Mouse (Mus musculus): ENCODE results near the gene Gm48551.

The Gm48551 gene

GRCm38 (mm10) chr10:81356352-81356990, 27.8 kb upstream of the Gm48551 start:
- in situ Hi-C loops (cut with MboI; ENCODE audit: unreplicated experiment in 2 of 2): no loop called here

DNA sequence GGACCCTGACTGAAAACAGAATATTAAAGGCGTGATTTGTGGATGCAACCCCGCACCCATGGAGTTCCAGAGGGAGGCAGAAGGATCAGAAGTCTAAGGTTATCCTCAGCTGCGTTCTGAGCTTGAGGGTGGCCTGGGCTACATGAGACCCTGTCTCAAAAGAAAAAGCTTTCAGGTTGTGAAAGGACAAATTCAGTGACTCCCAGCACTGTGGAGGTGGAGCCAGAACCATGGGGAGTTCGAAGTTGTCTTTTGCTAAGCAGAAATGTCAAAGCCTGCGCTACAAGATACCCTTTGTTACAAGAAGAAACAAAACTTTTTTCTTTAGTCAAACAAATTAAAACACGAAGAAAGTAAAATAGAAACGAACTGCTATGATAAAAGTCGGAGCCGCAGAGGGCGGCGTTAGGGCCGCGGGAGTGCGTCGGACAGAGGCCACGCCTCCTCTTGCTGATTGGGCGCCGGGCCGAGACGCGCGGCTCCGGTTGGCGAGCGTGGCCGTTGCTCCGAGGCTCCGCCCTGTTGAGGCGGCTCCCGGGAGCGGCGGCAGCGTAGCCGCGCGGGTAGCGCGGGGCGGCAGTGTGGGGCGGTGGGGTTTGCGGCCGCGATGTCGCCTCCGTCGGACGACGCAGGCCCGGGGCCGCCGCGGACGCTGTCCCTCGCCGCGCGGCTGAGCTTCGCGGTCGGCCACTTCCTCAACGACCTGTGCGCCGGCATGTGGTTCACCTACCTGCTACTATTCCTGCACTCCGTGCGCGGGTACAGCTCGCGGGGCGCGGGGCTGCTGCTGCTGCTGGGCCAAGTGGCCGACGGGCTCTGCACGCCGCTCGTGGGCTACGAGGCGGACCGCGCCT, 27.0 kb upstream of the Gm48551 start, which contains the start of gene Mfsd12:
TSS of gene Mfsd12 (plus strand) at position 501 of the 854 bp plus-strand sequence.
- in situ Hi-C loops (cut with MboI; ENCODE audit: unreplicated experiment in 2 of 2): no loop called here

DNA sequence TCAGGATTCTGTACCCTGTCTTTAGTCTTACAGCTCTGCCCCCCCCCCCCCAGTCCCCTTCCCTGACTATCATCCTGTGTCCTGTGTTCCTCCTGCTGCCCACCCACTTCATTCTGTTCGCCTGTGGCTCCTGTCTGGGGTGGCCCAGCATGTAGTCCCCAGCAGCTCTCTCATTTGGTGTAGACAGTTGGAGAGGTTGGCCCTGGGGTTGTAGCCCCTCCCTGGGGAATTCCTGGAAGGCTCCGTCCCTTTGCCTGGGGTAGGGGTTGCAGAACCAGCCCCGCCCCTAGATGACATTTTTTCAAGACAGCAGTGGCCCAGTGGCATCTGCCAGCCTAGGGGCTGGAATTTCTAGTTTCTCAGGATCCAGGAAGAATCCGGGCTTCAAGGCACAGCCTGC, 26.1 kb upstream of the Gm48551 start:
- in situ Hi-C loops (cut with MboI; ENCODE audit: unreplicated experiment in 2 of 2): no loop called here

DNA sequence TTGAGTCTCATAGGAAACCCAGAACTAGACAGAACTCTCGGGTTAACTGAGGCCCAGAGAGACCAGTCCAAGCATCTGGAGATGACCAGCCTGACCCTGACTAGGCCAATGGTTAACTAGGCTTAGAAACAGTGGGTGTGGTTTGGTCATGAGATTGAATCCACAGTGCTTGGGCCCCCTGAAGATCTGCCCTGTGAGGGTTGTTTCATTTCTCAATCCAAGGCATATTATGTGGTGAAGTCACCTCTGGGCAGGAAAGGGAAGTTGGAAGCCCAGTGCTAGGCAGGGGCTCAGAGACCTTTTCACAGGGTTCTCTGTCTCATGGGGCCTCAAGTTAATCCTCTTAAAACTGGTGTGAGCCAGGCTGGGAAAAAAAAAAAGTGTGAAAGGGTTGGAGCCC, 25.4 kb upstream of the Gm48551 start:
- in situ Hi-C loops (cut with MboI; ENCODE audit: unreplicated experiment in 2 of 2): no loop called here

DNA sequence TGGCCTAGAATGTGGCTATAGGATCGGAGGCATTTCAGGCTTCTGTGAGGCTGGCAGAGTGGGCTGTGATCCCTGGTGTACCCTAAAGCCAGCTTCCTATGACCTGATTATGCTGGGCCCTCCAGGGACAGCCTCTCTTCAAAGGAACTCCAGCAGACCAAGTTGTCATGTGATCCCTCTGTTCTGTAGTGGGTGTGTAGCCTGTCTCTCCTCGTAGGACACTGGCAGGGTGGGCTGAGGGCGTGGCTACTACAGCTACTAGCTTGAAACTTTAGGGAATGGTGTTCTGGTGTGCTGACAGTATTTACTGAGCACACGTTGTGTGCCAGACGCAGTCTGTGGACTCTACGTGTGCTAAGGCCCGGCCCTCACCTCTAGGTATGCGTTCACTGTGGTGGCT, 23.5 kb upstream of the Gm48551 start:
- in situ Hi-C loops (cut with MboI; ENCODE audit: unreplicated experiment in 2 of 2): no loop called here

DNA sequence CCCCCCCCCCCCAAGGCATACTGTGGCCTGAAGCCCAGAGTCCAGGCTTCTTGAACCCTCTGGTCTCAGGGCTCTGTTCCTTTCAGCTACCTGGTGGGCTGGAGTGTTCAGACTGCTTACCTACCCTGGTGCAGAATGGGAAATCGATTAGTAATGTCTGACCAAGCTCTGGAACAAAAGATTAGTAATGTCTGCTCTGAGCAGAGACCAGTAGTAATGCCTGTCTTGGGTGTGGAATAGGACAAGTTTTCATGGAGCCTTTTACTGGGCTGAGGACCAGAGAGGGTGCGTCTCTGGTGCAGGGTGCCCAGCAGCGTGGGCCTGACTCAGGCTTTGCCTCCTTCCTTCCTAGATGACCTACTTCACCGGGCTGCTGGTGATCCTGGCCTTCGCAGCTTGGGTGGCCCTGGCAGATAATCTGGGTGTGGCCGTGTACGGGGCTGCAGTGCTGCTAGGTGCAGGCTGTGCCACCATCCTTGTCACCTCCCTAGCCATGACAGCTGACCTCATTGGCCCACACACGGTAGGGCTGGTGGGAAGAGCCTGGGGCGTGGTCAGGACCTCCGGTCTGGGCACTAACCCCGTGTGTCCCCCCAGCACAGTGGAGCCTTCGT, 21.8 kb upstream of the Gm48551 start:
- in situ Hi-C loops (cut with MboI; ENCODE audit: unreplicated experiment in 2 of 2): no loop called here

DNA sequence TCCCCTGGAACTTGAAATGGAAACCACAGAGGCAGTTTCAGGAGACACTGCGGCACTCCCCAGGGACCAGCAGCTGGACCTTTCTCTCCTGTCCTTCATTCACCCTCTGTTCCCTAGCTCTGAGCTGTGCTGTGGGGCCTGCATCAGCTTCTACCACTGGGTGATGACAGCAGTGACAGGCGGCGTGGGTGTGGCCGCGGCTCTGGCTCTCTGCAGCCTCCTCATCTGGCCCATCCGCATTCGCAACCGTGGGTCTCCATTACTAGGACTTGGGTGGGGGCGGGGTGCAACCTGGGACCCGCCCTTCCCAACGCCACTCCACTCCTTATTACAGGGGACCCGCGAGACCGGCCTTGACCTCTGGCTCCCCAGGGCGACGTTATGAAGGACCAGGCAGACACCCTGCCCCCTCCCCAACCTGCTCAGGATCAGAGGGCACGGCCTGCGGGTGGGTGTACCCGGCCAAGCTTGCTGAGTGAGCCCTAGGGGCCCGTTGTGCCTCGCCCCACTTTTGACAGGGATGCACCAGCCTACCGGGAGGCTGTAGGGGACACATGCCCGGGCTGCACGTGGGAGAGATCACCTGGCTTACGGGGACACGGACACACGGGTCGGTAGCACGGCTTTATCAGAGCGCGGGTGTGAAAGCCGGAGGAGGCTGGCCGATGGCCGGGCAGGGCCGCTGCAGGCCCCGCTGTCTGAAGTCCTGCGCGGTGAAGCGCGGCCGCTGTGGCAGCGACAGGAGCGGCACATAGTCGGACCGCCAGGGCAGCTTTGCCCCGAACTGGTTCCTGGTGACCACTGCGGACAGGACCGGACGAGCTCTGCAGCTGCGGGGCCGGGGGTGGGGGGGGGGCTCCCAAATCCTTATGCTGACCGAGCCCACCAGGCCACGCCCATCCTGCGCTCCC, 20.6 kb upstream of the Gm48551 start:
- in situ Hi-C loops (cut with MboI; ENCODE audit: unreplicated experiment in 2 of 2): no loop called here

DNA sequence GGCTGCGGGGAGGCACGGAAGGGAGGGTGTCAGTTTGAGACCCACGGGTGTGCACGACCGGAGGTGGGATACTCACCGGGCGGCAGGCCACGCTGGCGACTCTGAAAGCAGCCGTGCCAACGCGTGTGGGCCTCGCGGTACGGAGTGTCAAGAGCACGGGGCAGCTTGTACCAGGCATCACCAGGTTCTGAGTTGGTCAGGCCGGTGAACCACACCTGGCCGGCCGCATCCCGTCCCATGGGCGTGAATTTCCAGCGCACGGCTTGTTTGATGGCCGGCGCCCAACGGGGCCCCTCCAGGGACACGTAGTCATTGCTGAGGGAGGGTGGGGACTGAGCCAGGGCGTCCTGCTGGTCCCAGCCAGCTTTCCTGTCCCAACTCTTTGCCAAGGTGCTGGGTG, 19.6 kb upstream of the Gm48551 start:
- in situ Hi-C loops (cut with MboI; ENCODE audit: unreplicated experiment in 2 of 2): no loop called here

- in situ Hi-C loops (cut with MboI; ENCODE audit: unreplicated experiment in 2 of 2): no loop called here
Observed at GRCm38 (mm10) chr10:81365073-81365472, 19.2 kb upstream of the Gm48551 start.

GRCm38 (mm10) chr10:81365672-81366476, 18.4 kb upstream of the Gm48551 start, which contains the start of gene 4930404N11Rik:
Gene 4930404N11Rik, minus strand, starts transcription at chr10:81365816.
- in situ Hi-C loops (cut with MboI; ENCODE audit: unreplicated experiment in 2 of 2): no loop called here

GRCm38 (mm10) chr10:81366477-81367206, 17.6 kb upstream of the Gm48551 start:
- in situ Hi-C loops (cut with MboI; ENCODE audit: unreplicated experiment in 2 of 2): no loop called here

DNA sequence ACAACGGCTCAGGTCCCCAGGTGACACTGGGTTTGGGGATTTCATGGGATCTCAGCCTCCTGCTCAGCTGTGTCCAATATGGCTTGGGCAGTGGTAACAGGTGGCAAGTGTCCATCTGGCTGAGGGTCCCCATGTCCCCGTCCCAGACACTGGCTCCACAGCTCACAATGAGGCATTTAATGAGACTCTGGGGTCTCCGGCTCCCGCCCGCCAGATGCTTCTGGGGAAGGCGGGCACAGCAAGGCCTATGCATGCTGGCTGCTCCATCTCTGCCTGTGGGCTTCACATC, 17.1 kb upstream of the Gm48551 start:
- in situ Hi-C loops (cut with MboI; ENCODE audit: unreplicated experiment in 2 of 2): no loop called here

GRCm38 (mm10) chr10:81375322-81375721, 8.9 kb upstream of the Gm48551 start:
- in situ Hi-C loops (cut with MboI; ENCODE audit: unreplicated experiment in 2 of 2): loop anchor here in 1 of 2 experiments (25.0 kb wide), 1 partner anchor 1262 kb away; the partner anchor contains the start of gene Tdg

DNA sequence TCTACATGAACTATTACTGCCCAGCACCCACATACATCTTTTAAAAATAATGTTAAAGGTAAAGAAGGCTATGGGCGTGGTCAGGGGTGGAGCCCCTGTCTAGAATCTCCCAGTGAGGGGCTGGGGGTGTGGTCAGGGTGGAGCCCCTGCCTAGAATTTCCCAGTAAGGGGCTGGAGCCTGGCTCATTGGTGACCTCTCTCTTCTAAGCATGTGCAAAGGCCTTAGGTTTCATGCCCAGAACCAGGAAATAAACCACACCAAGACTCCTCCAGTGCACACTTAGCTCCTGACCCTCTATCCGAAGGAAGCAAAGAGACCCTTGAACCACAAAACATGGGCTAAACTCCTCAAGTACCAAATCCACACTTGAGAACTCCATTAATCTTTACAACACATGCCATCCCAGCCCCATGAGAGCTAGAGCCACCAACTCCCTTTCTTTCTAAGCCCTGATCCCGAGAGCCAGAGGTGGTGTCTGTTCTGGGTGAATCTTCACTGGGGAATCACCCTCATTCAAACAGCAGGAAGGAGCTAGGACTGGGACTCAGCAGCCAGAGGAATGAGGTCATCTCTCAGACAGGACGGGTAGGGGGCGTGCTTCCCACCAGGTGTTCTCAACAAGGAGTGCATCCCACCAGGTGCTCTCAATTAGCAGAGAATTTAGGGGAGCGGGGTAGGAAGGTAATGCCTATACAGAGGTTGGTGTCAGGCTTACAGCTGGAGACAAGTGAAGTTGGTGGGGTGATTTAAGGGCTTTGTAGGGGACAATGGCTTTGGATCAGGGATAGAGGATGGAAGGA, 7.5 kb upstream of the Gm48551 start:
- in situ Hi-C loops (cut with MboI; ENCODE audit: unreplicated experiment in 2 of 2): loop anchor here in 1 of 2 experiments (25.0 kb wide), 1 partner anchor 1261 kb away; the partner anchor contains the start of gene Tdg

GRCm38 (mm10) chr10:81377362-81377664, 7.0 kb upstream of the Gm48551 start:
- in situ Hi-C loops (cut with MboI; ENCODE audit: unreplicated experiment in 2 of 2): loop anchor here in 1 of 2 experiments (25.0 kb wide), 1 partner anchor 1260 kb away; the partner anchor contains the start of gene Tdg

- in situ Hi-C loops (cut with MboI; ENCODE audit: unreplicated experiment in 2 of 2): loop anchor here in 1 of 2 experiments (25.0 kb wide), 1 partner anchor 1259 kb away; the partner anchor contains the start of gene Tdg
Observed at GRCm38 (mm10) chr10:81377793-81378552, 6.3 kb upstream of the Gm48551 start, which contains the start of gene Fzr1. Gene Fzr1, minus strand, starts transcription at chr10:81378516.

DNA sequence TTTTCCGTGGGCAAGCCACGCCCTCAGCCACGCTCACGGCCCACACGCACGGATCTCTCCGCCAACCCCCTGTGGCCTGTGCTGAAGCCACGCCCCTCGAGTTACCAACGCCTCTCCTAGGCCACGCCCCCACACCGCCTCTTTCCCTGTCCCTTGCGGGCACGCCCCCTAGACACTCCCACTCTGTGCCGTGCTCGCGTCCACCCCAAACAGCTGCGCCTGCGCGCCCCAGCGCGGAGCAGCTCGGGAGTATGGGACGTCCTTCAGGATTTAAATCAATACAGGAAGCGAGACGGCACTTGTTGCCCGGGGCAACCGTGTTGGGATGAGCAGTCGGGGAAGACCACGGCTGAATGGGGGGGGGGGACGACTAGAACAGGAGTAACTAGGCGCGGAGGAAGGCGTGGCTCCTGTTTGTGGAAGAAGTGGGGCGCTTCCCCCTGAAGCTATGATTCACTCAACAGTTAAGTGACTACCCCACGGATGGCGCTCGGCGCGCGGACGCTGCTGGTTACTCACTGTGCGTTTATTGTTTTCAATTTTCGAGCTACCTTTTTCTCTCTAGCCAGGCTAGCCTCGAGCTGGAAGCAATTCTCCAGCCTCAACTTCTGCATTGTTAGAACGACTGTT, 5.6 kb upstream of the Gm48551 start:
- in situ Hi-C loops (cut with MboI; ENCODE audit: unreplicated experiment in 2 of 2): loop anchor here in 1 of 2 experiments (25.0 kb wide), 1 partner anchor 1259 kb away; the partner anchor contains the start of gene Tdg

Measured in v-Abl transformed pro-B cells (cell line).